Mouse (Mus musculus) lung, adult 2 months (tissue): ENCODE measurements at regions not wholly inside any gene's neighbourhood (a gene's known extent, or its start where the extent isn't known, plus 50 kb on each side); places are given as distances from the start of the nearest gene placed in this dataset.

Experiments used
- CTCF ChIP-seq: fragments of 200-500 bp; IDR thresholded peaks from 2 replicates; pipeline ENCODE4 v1.5.1; 2011; ENCODE audit warnings: mild to moderate bottlenecking, low read length, control low read depth; ENCODE audit not compliant: insufficient read depth
- POLR2A ChIP-seq: fragments of 200-500 bp; IDR thresholded peaks from 2 replicates; pipeline ENCODE4 v1.6.1; 2011; ENCODE audit warnings: low read depth, mild to moderate bottlenecking, control low read depth, low read length, borderline replicate concordance; ENCODE audit errors: extremely low read depth

GRCm38 (mm10) chr14:45061681-45062080, 73.7 kb downstream of the Ptger2 start:
- TF ChIP-seq POLR2A (no peak), CTCF (no peak)
